Mouse (Mus musculus): ENCODE data around the gene Ibsp. TPM values are rescaled to one million over a fixed set of nuclear protein-coding genes. Genes with fewer than 3 reads are reported as not detected.

The Ibsp gene
- polyA plus RNA-seq, 1 experiment from 2014 or later: 0.22 TPM

DNA sequence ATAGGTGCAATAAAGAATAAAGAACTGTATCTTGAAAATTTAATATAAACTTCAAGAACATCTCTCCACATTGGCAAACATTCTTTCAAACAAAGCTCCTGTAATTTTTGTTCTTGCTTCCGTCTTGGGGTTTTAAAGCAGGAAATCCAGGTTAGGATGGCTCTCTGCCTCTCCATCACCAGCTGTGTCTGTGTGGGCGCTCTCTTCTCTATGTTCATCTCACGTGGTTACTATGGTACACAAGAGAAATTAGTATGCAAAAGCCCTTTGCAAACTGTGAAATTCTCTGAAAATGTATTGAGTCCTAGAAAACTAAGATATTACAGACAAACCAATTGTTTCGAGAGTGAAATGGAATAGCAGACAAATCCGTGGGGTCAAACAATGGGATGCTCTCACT, 30.4 kb downstream of the Ibsp start:
- Histone ChIP-seq H3K9ac (no peak overlapping the region), H3K27me3 (replicated peaks) (no peaks in the 10 kb centered on the region; the same call in 1 of the 2 replicates), H3K9me3 (no peaks in the 10 kb centered on the region), H3K27ac (no peak overlapping the region), H3K36me3 (no peaks in the 10 kb centered on the region), H3K4me3 (replicated peaks) (no peak overlapping the region), H3K4me2 (no peak overlapping the region), H3K4me1 (no peaks in the 10 kb centered on the region)
- WGBS: 73% methylated on average over 5 of the region's 5 CpGs
- ATAC-seq (ENCODE audit: insufficient read depth, low FRiP score, low read depth): no peak

DNA sequence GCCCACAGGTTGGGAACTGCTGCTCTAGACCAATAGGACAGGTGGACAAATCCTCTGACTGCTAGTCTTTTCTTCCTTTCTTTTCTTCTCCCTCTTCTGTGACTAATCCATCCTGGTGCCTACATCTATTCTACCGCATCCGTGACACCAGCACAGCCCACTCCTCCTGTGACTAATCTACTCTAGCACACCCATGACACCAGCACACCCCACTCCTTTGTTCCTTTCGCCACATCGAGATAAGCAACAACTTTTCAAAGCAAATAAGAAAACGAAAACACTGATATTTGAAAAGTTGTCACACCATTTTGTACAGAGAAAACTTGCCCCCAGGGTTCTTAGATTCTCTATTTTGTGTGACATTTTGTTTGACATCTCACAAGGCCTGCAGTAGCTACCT, 31.1 kb downstream of the Ibsp start:
- H3K27ac ChIP-seq: no peak overlapping the region
- no peaks in the 10 kb centered on the region for H3K36me3 ChIP-seq
- H3K9me3 ChIP-seq: no peaks in the 10 kb centered on the region
- no peak overlapping the region for H3K4me2 ChIP-seq
- no peak overlapping the region for H3K9ac ChIP-seq
- no peak overlapping the region for H3K4me3 ChIP-seq (replicated peaks)
- WGBS: 65% methylated on average over 5 of the region's 5 CpGs
- no peaks in the 10 kb centered on the region; the same call in 1 of the 2 replicates for H3K27me3 ChIP-seq (replicated peaks)
- no peaks in the 10 kb centered on the region for H3K4me1 ChIP-seq
- no peak for ATAC-seq (ENCODE audit: insufficient read depth, low FRiP score, low read depth)

DNA sequence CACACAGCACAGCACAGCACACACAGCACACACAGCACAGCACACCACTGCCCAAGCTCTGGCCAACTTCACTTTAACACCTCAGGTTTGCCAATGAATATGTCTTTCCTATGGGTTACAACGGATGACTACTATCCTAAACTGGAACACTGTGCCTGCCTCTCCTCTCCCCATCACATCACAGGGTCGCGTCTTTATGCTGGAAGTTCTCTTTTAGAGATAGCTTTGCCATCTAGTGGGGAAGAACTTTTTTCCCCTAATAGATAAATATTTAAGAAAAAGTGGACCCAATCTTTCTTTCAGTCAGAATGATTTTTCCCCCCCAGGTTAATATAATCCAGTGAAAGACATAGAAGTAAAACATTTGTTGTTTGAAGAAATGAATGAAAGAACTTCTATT, 33.3 kb downstream of the Ibsp start:
- Histone ChIP-seq H3K9me3 (no peaks in the 10 kb centered on the region), H3K4me2 (no peak overlapping the region), H3K9ac (no peak overlapping the region), H3K4me3 (replicated peaks) (no peak overlapping the region), H3K36me3 (no peaks in the 10 kb centered on the region), H3K27me3 (replicated peaks) (no peaks in the 10 kb centered on the region; the same call in 1 of the 2 replicates), H3K27ac (no peak overlapping the region), H3K4me1 (no peaks in the 10 kb centered on the region)
- ATAC-seq (ENCODE audit: insufficient read depth, low FRiP score, low read depth): no peak
- WGBS: 54% methylated on average over 3 of the region's 3 CpGs

DNA sequence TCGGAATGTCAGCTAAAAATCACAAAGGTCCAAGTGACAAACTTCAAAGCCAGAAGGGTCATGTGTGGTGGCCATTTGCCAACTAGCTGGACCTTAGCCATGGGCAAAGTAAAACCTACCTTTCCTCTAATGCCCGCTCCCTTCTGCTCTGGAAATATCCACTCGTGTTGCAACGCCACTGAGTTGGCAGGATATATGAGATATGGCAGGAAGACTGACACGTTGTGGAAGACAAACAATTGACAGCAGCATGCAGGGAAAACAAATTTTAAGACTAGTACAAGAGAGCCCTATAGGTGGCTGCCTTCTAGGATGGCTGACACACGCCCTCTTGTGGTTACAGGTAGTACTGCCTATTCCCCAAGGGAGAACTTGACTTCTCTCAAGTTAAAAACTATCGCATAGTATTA, 34.3 kb downstream of the Ibsp start:
- no peak overlapping the region for H3K4me3 ChIP-seq (replicated peaks)
- 37% methylated on average over 7 of the region's 7 CpGs for WGBS
- H3K36me3 ChIP-seq: no peaks in the 10 kb centered on the region
- ATAC-seq (ENCODE audit: insufficient read depth, low FRiP score, low read depth): no peak
- H3K27ac ChIP-seq: no peak overlapping the region
- H3K4me1 ChIP-seq: no peaks in the 10 kb centered on the region
- no peak overlapping the region for H3K9ac ChIP-seq
- H3K9me3 ChIP-seq: no peaks in the 10 kb centered on the region
- no peaks in the 10 kb centered on the region; the same call in 1 of the 2 replicates for H3K27me3 ChIP-seq (replicated peaks)
- H3K4me2 ChIP-seq: no peak overlapping the region

DNA sequence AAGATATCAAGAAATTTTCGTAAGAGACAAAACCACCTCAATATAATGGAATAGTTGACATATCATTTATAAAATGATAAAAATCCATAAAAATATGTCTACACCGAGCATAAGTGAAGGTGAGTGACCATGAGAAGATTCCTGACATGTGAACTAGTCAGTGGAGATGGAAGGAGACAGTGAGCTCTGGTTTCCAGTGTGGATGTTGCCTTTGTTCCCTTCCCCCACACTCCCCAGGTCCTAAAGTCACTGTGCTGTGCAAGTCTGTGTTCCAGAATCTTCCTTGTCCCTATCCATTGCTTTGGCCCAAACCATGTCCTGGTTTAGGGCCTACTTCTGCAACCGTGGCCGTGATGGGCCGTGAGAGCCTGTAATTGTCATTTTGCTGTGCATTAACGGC, 34.7 kb downstream of the Ibsp start:
- no peak overlapping the region for H3K4me3 ChIP-seq (replicated peaks)
- H3K9ac ChIP-seq: no peak overlapping the region
- no peaks in the 10 kb centered on the region; the same call in 1 of the 2 replicates for H3K27me3 ChIP-seq (replicated peaks)
- no peaks in the 10 kb centered on the region for H3K36me3 ChIP-seq
- WGBS: 73% methylated on average over 6 of the region's 6 CpGs
- no peak for ATAC-seq (ENCODE audit: insufficient read depth, low FRiP score, low read depth)
- no peak overlapping the region for H3K27ac ChIP-seq
- no peaks in the 10 kb centered on the region for H3K9me3 ChIP-seq
- H3K4me2 ChIP-seq: no peak overlapping the region
- no peaks in the 10 kb centered on the region for H3K4me1 ChIP-seq

DNA sequence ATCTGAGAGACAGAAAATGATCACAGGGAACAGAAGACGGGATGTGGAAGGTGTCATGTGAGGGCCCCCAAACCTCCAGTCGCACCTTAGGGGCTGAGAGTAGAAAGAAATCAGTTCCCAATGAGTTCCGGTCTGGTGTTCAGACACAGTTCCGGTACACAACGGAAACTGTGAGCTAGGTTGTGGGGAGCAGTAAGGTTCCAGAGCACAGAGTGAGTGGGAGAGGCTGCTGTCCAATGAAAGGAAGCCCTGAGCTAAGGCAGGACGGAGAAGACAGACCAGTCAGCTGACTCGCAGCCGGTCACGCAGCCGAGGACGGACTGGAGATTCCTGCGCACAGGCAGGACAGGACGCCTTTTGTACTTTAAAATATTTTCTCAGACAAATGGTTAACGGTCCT, 35.5 kb downstream of the Ibsp start:
- Histone ChIP-seq H3K4me1 (no peaks in the 10 kb centered on the region), H3K9me3 (no peaks in the 10 kb centered on the region), H3K9ac (no peak overlapping the region), H3K4me3 (replicated peaks) (no peak overlapping the region), H3K27me3 (replicated peaks) (no peaks in the 10 kb centered on the region; the same call in 1 of the 2 replicates), H3K36me3 (no peaks in the 10 kb centered on the region), H3K4me2 (no peak overlapping the region), H3K27ac (no peak overlapping the region)
- WGBS: 78% methylated on average over 14 of the region's 14 CpGs
- ATAC-seq (ENCODE audit: insufficient read depth, low FRiP score, low read depth): no peak

DNA sequence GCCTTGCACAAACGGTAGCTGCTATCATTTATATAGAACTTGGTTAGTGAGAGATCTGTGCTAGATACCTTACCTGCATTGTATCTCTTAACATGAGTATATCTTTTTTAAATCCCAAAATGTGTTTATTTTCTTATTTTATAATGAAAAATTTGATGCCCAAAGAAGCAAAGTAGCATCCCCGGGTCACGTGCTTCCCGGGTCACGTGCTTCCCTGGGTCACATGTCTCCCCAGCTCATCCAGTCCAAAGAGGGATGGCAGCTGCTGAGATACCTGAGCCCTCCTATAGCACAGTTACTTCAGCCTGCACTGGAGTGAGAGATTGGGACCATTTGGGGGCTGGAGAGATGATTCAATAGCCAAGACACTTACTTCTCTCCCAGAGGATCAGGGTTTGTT, 37.0 kb downstream of the Ibsp start:
- no peaks in the 10 kb centered on the region for H3K36me3 ChIP-seq
- no peak overlapping the region for H3K4me3 ChIP-seq (replicated peaks)
- H3K4me1 ChIP-seq: no peaks in the 10 kb centered on the region
- no peaks in the 10 kb centered on the region; the same call in 1 of the 2 replicates for H3K27me3 ChIP-seq (replicated peaks)
- ATAC-seq (ENCODE audit: insufficient read depth, low FRiP score, low read depth): no peak
- H3K9me3 ChIP-seq: no peaks in the 10 kb centered on the region
- no peak overlapping the region for H3K4me2 ChIP-seq
- no peak overlapping the region for H3K9ac ChIP-seq
- H3K27ac ChIP-seq: no peak overlapping the region
- 87% methylated on average over 5 of the region's 5 CpGs for WGBS

DNA sequence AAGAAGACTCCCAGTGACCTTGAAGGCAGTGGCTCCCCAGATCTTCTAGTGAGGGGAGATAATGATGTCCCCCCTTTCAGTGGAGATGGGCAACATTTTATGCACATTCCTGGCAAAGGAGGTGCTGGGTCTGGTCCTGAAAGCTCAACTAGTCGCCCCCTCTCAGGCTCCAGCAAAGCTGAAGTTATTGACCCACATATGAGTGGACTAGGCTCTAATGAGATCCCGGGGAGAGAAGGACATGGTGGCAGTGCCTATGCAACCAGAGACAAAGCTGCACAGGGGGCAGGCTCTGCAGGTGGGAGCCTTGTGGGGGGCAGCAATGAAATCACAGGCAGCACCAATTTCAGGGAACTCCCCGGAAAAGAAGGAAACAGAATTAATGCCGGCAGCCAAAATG, 38.5 kb downstream of the Ibsp start:
- Histone ChIP-seq H3K27ac (no peak overlapping the region), H3K36me3 (no peaks in the 10 kb centered on the region), H3K9me3 (no peaks in the 10 kb centered on the region), H3K4me1 (no peaks in the 10 kb centered on the region), H3K9ac (no peak overlapping the region), H3K27me3 (replicated peaks) (no peaks in the 10 kb centered on the region), H3K4me2 (no peak overlapping the region), H3K4me3 (replicated peaks) (no peak overlapping the region)
- 76% methylated on average over 4 of the region's 4 CpGs for WGBS
- no peak for ATAC-seq (ENCODE audit: insufficient read depth, low FRiP score, low read depth)

DNA sequence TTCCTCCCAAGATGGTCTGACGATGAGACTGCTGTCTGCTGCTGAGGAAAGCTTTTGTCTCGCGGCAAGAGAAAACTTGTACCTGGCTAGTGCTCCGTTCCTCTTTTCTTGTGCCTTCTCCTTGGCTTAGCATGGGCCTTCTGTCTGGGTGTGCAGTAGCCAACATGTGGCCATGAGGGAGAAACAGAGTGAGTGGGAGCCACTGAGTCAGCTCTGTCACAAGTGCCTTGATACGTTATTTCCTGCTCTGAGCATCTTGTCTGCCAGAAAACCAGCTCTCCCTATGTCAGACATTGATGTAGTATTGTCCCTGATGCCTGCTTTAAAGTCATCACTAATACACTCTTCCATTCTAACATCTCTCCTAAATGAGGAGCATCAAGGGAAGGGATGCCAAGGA, 40.0 kb downstream of the Ibsp start:
- H3K4me1 ChIP-seq: no peaks in the 10 kb centered on the region
- H3K9ac ChIP-seq: no peak overlapping the region
- H3K4me3 ChIP-seq (replicated peaks): no peak overlapping the region
- no peak overlapping the region for H3K4me2 ChIP-seq
- no peaks in the 10 kb centered on the region for H3K9me3 ChIP-seq
- H3K36me3 ChIP-seq: no peaks in the 10 kb centered on the region
- 83% methylated on average over 5 of the region's 5 CpGs for WGBS
- no peak overlapping the region for H3K27ac ChIP-seq
- no peaks in the 10 kb centered on the region for H3K27me3 ChIP-seq (replicated peaks)
- ATAC-seq (ENCODE audit: insufficient read depth, low FRiP score, low read depth): no peak

DNA sequence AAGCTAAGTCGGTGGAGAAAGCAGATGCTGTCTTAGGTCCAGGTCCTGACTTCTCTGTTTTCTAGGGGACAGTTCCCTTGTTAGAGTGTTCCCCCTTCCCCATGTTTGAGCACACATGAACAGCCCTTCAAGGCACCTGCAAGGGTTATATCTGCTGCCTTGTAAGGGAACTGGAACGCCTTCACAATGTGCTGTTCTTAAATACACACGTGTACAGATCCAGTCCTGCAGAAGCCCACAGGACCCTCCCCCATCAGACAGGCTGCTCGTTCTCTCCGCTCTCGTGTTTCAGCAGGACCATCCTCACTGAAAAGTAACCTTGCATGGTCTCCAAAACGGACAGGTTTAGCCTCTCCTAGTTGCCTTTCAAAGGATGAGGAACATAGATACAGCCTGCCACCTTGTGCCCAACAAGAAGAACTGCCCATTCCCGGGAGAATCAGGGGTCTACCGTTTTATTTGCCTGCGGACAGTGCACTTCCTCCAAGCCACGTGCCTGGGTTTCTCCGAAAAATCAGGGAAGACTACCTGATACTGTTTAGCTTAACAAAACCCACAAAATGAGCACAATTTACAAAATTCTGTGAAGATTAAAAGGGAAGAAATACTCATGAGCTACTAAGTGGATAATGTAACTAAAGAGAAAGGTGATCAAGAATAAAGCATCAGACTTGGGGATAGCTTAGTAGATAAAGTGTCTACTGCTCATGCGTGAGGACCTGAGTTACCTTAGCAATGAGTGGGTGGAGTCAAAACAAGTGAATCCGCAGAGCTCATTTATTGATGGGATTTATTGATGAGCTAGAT, 40.9 kb downstream of the Ibsp start:
- H3K9ac ChIP-seq: no peak overlapping the region
- H3K27ac ChIP-seq: no peak overlapping the region
- H3K36me3 ChIP-seq: no peaks in the 10 kb centered on the region
- no peak overlapping the region for H3K4me2 ChIP-seq
- H3K4me1 ChIP-seq: no peaks in the 10 kb centered on the region
- H3K27me3 ChIP-seq (replicated peaks): no peaks in the 10 kb centered on the region
- H3K9me3 ChIP-seq: no peaks in the 10 kb centered on the region
- H3K4me3 ChIP-seq (replicated peaks): no peak overlapping the region
- WGBS: 21% methylated on average over 14 of the region's 14 CpGs
- peak; percentile 56; the same call in 1 of the 2 replicates for ATAC-seq (ENCODE audit: insufficient read depth, low FRiP score, low read depth)

DNA sequence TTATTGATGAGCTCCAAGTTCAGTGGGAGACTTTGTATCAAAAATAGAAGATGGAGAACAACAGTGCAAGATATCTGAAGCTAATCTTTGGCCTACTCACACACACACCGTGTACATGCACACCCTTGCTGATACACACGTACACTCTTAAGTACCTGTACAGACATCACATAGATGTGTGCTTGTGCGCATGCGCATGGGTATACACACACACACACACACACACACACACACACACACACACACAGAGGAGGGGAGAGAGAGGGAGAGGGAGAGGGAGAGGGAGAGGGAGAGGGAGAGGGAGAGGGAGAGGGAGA, 41.5 kb downstream of the Ibsp start:
- H3K27me3 ChIP-seq (replicated peaks): no peaks in the 10 kb centered on the region
- H3K4me3 ChIP-seq (replicated peaks): no peak overlapping the region
- H3K9ac ChIP-seq: no peak overlapping the region
- no peak overlapping the region for H3K27ac ChIP-seq
- H3K9me3 ChIP-seq: no peaks in the 10 kb centered on the region
- H3K4me2 ChIP-seq: no peak overlapping the region
- no peaks in the 10 kb centered on the region for H3K36me3 ChIP-seq
- 84% methylated on average over 4 of the region's 4 CpGs for WGBS
- ATAC-seq (ENCODE audit: insufficient read depth, low FRiP score, low read depth): no peak
- no peaks in the 10 kb centered on the region for H3K4me1 ChIP-seq

DNA sequence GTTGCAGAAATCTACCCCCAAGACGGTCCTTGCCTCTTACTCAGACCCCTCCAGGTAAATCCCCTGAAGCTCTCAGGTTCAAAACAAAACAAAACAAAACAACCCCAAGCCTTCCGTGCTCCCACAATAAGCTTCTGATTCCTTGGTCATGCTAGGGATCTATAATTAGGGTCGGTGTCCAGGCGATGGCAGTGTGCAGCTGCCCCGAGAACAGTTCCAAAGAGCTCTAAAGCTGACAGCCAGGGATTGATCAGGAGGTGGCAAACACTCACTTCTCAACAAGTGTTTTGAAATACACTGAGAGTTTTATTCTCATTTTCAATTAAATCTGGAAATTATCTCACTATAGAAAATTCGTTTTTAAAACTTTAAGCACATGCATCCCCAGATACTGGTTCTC, 43.9 kb downstream of the Ibsp start:
- 40% methylated on average over 6 of the region's 6 CpGs for WGBS

More for the DNA sequence above, 43.9 kb downstream of the Ibsp start:
- Histone ChIP-seq H3K9me3 (no peaks in the 10 kb centered on the region), H3K27me3 (replicated peaks) (no peaks in the 10 kb centered on the region), H3K9ac (no peak overlapping the region), H3K4me2 (no peak overlapping the region), H3K36me3 (no peaks in the 10 kb centered on the region), H3K27ac (no peak overlapping the region), H3K4me1 (no peaks in the 10 kb centered on the region), H3K4me3 (replicated peaks) (no peak overlapping the region)
- ATAC-seq (ENCODE audit: insufficient read depth, low FRiP score, low read depth): no peak

All from stomach, embryonic 15.5 days (tissue).